Mouse (Mus musculus) liver, postnatal 0 days (tissue): Measurements from ENCODE around the gene Chrnd. TPM values are rescaled to one million over a fixed set of nuclear protein-coding genes. Genes with fewer than 3 reads are reported as not detected.

Source experiments
- ATAC-seq: fragments of 200-750 bp; cut with Nextera tagmentation; 2 replicates; pipeline ENCODE4 v1.8.0; 2017; ENCODE audit warnings: mild to moderate bottlenecking, moderate library complexity
- DNase-seq: peaks from one replicate; pipeline ENCODE4 v3.0.0-alpha.2; 2016
- H3K27ac ChIP-seq: fragments of 300-500 bp; sonication (generic); 2 replicates; pipeline ENCODE4 v1.5.1; 2014; ENCODE audit warnings: antibody characterized with exemption, moderate library complexity, mild to moderate bottlenecking, low read depth
- H3K27me3 ChIP-seq: fragments of 300-500 bp; sonication (generic); 2 replicates; pipeline ENCODE4 v1.6.1; 2014; ENCODE audit warnings: low read length, control low read depth, mixed read lengths; ENCODE audit not compliant: insufficient read depth
- H3K36me3 ChIP-seq: fragments of 300-500 bp; sonication (generic); replicated peaks from 2 replicates; pipeline ENCODE4 v1.6.1; 2014; ENCODE audit warnings: mild to moderate bottlenecking, control low read depth, low read length, moderate library complexity, mixed read lengths; ENCODE audit not compliant: insufficient read depth
- H3K4me1 ChIP-seq: fragments of 300-500 bp; sonication (generic); 2 replicates; pipeline ENCODE4 v1.6.1; 2014; ENCODE audit warnings: antibody characterized with exemption, mild to moderate bottlenecking, control low read depth; ENCODE audit not compliant: insufficient read depth
- H3K4me2 ChIP-seq: fragments of 300-500 bp; sonication (generic); 2 replicates; pipeline ENCODE4 v1.6.1; 2014; ENCODE audit warnings: low read depth, mild to moderate bottlenecking, low read length, moderate library complexity, mixed read lengths
- H3K4me3 ChIP-seq: fragments of 300-500 bp; sonication (generic); 2 replicates; pipeline ENCODE4 v1.5.1; 2014; ENCODE audit warnings: low read depth, low read length
- H3K9ac ChIP-seq: fragments of 300-500 bp; sonication (generic); replicated peaks from 2 replicates; pipeline ENCODE4 v1.6.1; 2014; ENCODE audit warnings: mild to moderate bottlenecking, moderate library complexity
- H3K9me3 ChIP-seq: fragments of 300-500 bp; sonication (generic); 2 replicates; pipeline ENCODE4 v1.6.1; 2016; ENCODE audit warnings: mild to moderate bottlenecking, control low read depth, low read length, mixed read lengths
- CTCF ChIP-seq: sonication (generic); IDR thresholded peaks from 2 replicates; pipeline ENCODE4 v1.5.1; 2016; ENCODE audit warnings: antibody characterized with exemption, low read depth
- EP300 ChIP-seq: IDR thresholded peaks from 2 replicates; pipeline ENCODE4 v1.6.1; 2016; ENCODE audit warnings: antibody characterized with exemption, low read depth, mild to moderate bottlenecking
- WGBS: fragments of 180-500 bp; shearing (Covaris S2); extraction: QIAGEN DNeasy Blood & Tissue Kit; methylation state at CpG from one replicate; pipeline ENCODE4 v1.1.7; 2014; ENCODE audit not compliant: insufficient replicate concordance; 5-methylcytosine and 5-hydroxymethylcytosine counted together
- polyA plus RNA-seq: library from polyadenylated mRNA; unstranded; fragments of >200 nt; fragmentation: Nextera tagmentation; extraction: Ambion mirVana; gene quantifications from 2 replicates; pipeline ENCODE4 v1.2.1, GENCODE M21; 2015

The Chrnd gene
- polyA plus RNA-seq: 0.04 TPM in 1 of 2 replicates, not detected in the other

DNA sequence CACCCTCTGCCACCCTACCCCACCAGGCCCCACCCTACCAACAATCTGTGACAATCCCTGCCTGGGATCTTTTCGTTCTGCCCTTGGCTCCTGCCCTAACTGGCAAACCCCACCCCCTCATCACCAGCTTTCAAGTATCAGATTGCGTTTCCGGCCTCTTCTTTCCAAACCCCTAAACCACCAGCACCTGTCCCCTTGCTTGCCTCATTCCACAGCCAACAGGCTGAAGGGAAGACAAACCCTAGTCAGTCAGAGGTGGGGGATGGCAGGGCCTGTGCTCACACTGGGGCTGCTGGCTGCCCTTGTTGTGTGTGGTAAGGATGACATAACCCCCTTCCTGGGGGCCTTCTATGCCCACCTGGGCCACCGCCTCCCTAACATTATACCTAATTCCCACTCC, at the start of gene Chrnd:
Gene Chrnd (plus strand): TSS at position 179 of the 400 bp plus-strand sequence.
- no peak within 1 kb of the TSS for H3K4me3 ChIP-seq
- H3K9me3 ChIP-seq: no peaks in the 10 kb centered on the region
- no peak within 1 kb of the TSS for H3K9ac ChIP-seq
- no peak within 1 kb of the TSS for H3K4me2 ChIP-seq
- H3K4me1 ChIP-seq: peaks cover 5% of the 10 kb centered on the region; the same call in 1 of the 2 replicates
- DNase-seq (no peak), ATAC-seq (no peak)
- H3K27ac ChIP-seq: no peak within 1 kb of the TSS
- H3K27me3 ChIP-seq: peaks cover 28% of the 10 kb centered on the region
- WGBS: 34% methylated on average over 4 of the region's 4 CpGs
- H3K36me3 ChIP-seq: no peaks in the 10 kb centered on the region
- TF ChIP-seq EP300 (no peak), CTCF (no peak)

DNA sequence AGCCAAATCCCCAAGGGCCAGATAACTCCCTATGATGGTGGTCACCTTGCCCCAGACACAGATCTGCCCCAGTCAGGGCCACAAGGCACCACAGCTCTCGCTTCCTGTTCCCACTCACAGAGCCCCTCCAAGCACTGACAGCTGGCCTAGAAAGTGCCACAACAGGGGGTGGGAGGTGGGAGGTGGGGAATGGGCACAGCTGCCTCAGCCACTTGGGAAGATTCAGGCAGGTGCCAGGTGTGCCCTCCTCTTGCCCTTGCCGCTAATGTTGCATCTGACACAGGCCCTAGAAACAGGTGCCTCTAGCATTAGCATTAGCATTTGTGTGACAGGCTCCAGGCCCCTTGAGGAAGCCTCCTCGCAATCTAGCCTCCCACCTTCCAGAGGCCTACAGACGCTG, 48.9 kb upstream of the Chrnd start:
- Histone ChIP-seq H3K9me3 (no peaks in the 10 kb centered on the region), H3K36me3 (no peaks in the 10 kb centered on the region), H3K9ac (no peak overlapping the region), H3K4me1 (no peaks in the 10 kb centered on the region), H3K27ac (no peak overlapping the region), H3K27me3 (no peaks in the 10 kb centered on the region), H3K4me3 (no peak overlapping the region), H3K4me2 (no peak overlapping the region)
- WGBS: 78% methylated on average over 4 of the region's 4 CpGs
- TF ChIP-seq CTCF: no peak
- TF ChIP-seq EP300: no peak
- ATAC-seq (no peak), DNase-seq (no peak)

- H3K4me3 ChIP-seq: no peak overlapping the region
- TF ChIP-seq EP300 (no peak), CTCF (no peak)
- WGBS: 68% methylated on average over 9 of the region's 9 CpGs
- H3K4me1 ChIP-seq: no peaks in the 10 kb centered on the region
- H3K9ac ChIP-seq: no peak overlapping the region
- ATAC-seq (no peak), DNase-seq (no peak)
- no peaks in the 10 kb centered on the region for H3K9me3 ChIP-seq
- H3K27ac ChIP-seq: no peak overlapping the region
- no peak overlapping the region for H3K4me2 ChIP-seq
- no peaks in the 10 kb centered on the region for H3K36me3 ChIP-seq
- H3K27me3 ChIP-seq: no peaks in the 10 kb centered on the region
Measured at GRCm38 (mm10) chr1:87142456-87142855, 48.0 kb upstream of the Chrnd start.

GRCm38 (mm10) chr1:87143141-87143540, 47.3 kb upstream of the Chrnd start:
- ATAC-seq (no peak), DNase-seq (no peak)
- Histone ChIP-seq H3K9me3 (no peaks in the 10 kb centered on the region), H3K4me2 (no peak overlapping the region), H3K4me1 (no peaks in the 10 kb centered on the region), H3K9ac (no peak overlapping the region), H3K4me3 (no peak overlapping the region), H3K27ac (no peak overlapping the region), H3K36me3 (no peaks in the 10 kb centered on the region), H3K27me3 (no peaks in the 10 kb centered on the region)
- 76% methylated on average over 10 of the region's 10 CpGs for WGBS
- TF ChIP-seq EP300 (no peak), CTCF (no peak)

- H3K4me1 ChIP-seq: no peaks in the 10 kb centered on the region
- no peak for DNase-seq
- TF ChIP-seq EP300: no peak
- TF ChIP-seq CTCF: no peak
- peaks cover 27% of the 10 kb centered on the region for H3K27me3 ChIP-seq
- no peak overlapping the region for H3K4me2 ChIP-seq
- no peak overlapping the region for H3K9ac ChIP-seq
- H3K9me3 ChIP-seq: no peaks in the 10 kb centered on the region
- ATAC-seq: peak; percentile 41; the same call in 1 of the 2 replicates
- no peak overlapping the region for H3K27ac ChIP-seq
- no peak overlapping the region for H3K4me3 ChIP-seq
- WGBS: 28% methylated on average over 13 of the region's 13 CpGs
- no peaks in the 10 kb centered on the region for H3K36me3 ChIP-seq
Measured at GRCm38 (mm10) chr1:87149422-87149821, 41.0 kb upstream of the Chrnd start.

DNA sequence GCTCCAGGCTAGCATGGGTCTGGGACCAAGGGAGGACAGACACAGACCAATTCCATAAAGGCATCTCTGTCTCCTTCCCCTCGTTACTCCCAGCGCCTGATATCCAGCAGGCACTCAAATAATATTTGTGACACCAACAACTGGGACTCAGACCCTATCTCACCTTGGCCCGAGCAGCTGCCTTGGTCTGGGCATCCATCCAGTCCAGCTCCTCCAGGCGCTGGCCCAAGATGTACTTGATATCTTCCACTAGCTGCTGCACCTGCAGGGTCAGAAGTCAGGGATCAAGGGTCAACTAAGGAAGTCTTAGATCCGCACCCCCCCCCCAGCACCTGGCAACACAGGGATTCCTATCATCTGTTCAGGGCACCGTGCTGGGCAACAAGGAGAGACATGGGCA, 39.1 kb upstream of the Chrnd start:
- H3K4me2 ChIP-seq: no peak overlapping the region
- no peaks in the 10 kb centered on the region for H3K4me1 ChIP-seq
- peaks cover 46% of the 10 kb centered on the region for H3K27me3 ChIP-seq
- no peaks in the 10 kb centered on the region for H3K9me3 ChIP-seq
- no peaks in the 10 kb centered on the region for H3K36me3 ChIP-seq
- H3K4me3 ChIP-seq: no peak overlapping the region
- TF ChIP-seq CTCF (no peak), EP300 (no peak)
- ATAC-seq (no peak), DNase-seq (no peak)
- H3K27ac ChIP-seq: no peak overlapping the region
- WGBS: 70% methylated on average over 6 of the region's 6 CpGs
- no peak overlapping the region for H3K9ac ChIP-seq
